Mouse (Mus musculus) neural tube, embryonic 12.5 days (tissue): ENCODE results near the gene Mpig6b. TPM values are rescaled to one million over a fixed set of nuclear protein-coding genes. Genes with fewer than 3 reads are reported as not detected.
A peak's percentile ranks its signal among the peaks of the same experiment; 100 is the strongest.

Experiments
- ATAC-seq: fragments of 200-750 bp; cut with Nextera tagmentation; 2 replicates; pipeline ENCODE4 v1.8.0; 2017; ENCODE audit warnings: low read depth, mild to moderate bottlenecking, moderate TSS enrichment, moderate library complexity; ENCODE audit not compliant: low FRiP score
- H3K27ac ChIP-seq: fragments of 300-500 bp; sonication (generic); 2 replicates; pipeline ENCODE4 v1.5.1; 2016
- H3K27me3 ChIP-seq: fragments of 300-500 bp; sonication (generic); replicated peaks from 2 replicates; pipeline ENCODE4 v1.6.1; 2016; ENCODE audit warnings: mild to moderate bottlenecking
- H3K36me3 ChIP-seq: fragments of 300-500 bp; sonication (generic); 2 replicates; pipeline ENCODE4 v1.6.1; 2016; ENCODE audit warnings: mild to moderate bottlenecking
- H3K4me1 ChIP-seq: fragments of 300-500 bp; sonication (generic); 2 replicates; pipeline ENCODE4 v1.6.1; 2016
- H3K4me2 ChIP-seq: fragments of 300-500 bp; sonication (generic); replicated peaks from 2 replicates; pipeline ENCODE4 v1.6.1; 2016; ENCODE audit warnings: mild to moderate bottlenecking
- H3K4me3 ChIP-seq: fragments of 300-500 bp; sonication (generic); 2 replicates; pipeline ENCODE4 v1.5.1; 2016
- H3K9ac ChIP-seq: fragments of 300-500 bp; sonication (generic); 2 replicates; pipeline ENCODE4 v1.6.1; 2016; ENCODE audit warnings: mild to moderate bottlenecking
- H3K9me3 ChIP-seq: fragments of 300-500 bp; sonication (generic); 2 replicates; pipeline ENCODE4 v1.6.1; 2016; ENCODE audit warnings: mild to moderate bottlenecking
- WGBS: fragments of 180-500 bp; shearing (Covaris S2); methylation state at CpG from one replicate; pipeline ENCODE4 v1.1.7; 2016; 5-methylcytosine and 5-hydroxymethylcytosine counted together
- polyA plus RNA-seq: library from polyadenylated mRNA; unstranded; fragments of >200 nt; fragmentation: Nextera tagmentation; extraction: Ambion mirVana; gene quantifications from 2 replicates; pipeline ENCODE4 v1.2.1, GENCODE M21; 2016

The Mpig6b gene
- polyA plus RNA-seq, 1 experiment from 2014 or later, result 0.81 TPM

DNA sequence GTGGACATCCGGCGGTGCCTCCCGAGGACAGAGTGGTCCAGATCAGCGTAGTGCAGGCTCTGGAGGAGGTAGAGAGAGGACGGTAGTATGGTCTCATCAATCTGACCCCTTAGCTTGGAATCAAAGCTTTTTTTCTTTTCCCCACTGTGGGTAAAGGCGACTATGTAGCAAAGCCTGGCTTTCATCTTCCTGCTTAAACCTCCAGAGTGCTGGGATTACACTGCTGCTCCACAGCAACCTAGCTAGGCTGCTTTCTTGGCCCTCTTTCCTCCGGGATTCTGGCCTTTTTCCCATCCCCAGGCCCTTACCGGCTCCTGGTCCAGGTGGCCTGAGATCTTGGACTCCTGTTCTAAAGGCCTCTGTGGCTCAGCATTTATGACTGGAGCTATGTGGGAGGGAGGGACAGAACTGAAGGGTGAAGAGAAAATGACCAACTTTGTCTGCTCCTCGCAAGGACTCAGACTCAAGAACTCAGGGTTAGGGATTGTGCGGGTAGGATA, 1.6 kb downstream of the Mpig6b start:
- Histone ChIP-seq H3K9me3 (no peaks in the 10 kb centered on the region), H3K9ac (no peak overlapping the region), H3K4me1 (peaks cover 31% of the 10 kb centered on the region), H3K27me3 (peaks cover 26% of the 10 kb centered on the region), H3K4me3 (peak overlapping the region; percentile 26; the same call in 1 of the 2 replicates), H3K4me2 (peak overlapping the region; percentile 61), H3K27ac (no peak overlapping the region), H3K36me3 (peaks cover 27% of the 10 kb centered on the region)
- WGBS, result 32% methylated on average over 10 of the region's 10 CpGs
- no peak for ATAC-seq

DNA sequence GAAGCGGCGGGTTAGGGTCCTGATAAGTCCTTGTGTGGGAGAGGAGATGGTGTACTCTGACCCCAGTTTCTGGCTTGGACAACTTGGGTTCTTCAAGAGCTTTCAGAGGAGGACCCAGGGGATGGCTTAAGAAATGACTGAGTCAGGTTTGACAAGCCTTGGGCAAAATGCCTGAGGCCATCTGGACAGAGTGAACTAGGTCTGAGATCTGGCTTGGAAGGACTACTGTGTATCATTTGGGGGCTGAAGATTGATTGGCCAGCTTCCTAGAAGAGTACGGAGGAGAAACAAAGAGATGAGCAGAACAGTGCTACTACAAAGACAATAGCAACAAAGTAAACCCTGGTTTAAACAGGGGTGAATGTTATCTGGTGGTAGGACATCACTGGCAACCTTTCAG, 2.5 kb downstream of the Mpig6b start:
- 82% methylated on average over 3 of the region's 3 CpGs for WGBS
- no peak overlapping the region for H3K9ac ChIP-seq
- peaks cover 26% of the 10 kb centered on the region for H3K27me3 ChIP-seq
- peaks cover 34% of the 10 kb centered on the region for H3K4me1 ChIP-seq
- peaks cover 27% of the 10 kb centered on the region for H3K36me3 ChIP-seq
- no peaks in the 10 kb centered on the region for H3K9me3 ChIP-seq
- H3K27ac ChIP-seq, result no peak overlapping the region
- ATAC-seq, result no peak
- no peak overlapping the region for H3K4me2 ChIP-seq
- no peak overlapping the region for H3K4me3 ChIP-seq

GRCm38 (mm10) chr17:35061299-35061698, 4.7 kb downstream of the Mpig6b start:
- H3K4me3 ChIP-seq, result no peak overlapping the region
- peaks cover 37% of the 10 kb centered on the region for H3K4me1 ChIP-seq
- H3K27me3 ChIP-seq, result peaks cover 16% of the 10 kb centered on the region
- WGBS, result 85% methylated on average over 8 of the region's 8 CpGs
- peak overlapping the region; percentile 94 for H3K4me2 ChIP-seq
- H3K9me3 ChIP-seq, result no peaks in the 10 kb centered on the region
- H3K36me3 ChIP-seq, result peaks cover 35% of the 10 kb centered on the region
- no peak overlapping the region; the same call in 1 of the 2 replicates for H3K9ac ChIP-seq
- no peak overlapping the region for H3K27ac ChIP-seq
- no peak for ATAC-seq

DNA sequence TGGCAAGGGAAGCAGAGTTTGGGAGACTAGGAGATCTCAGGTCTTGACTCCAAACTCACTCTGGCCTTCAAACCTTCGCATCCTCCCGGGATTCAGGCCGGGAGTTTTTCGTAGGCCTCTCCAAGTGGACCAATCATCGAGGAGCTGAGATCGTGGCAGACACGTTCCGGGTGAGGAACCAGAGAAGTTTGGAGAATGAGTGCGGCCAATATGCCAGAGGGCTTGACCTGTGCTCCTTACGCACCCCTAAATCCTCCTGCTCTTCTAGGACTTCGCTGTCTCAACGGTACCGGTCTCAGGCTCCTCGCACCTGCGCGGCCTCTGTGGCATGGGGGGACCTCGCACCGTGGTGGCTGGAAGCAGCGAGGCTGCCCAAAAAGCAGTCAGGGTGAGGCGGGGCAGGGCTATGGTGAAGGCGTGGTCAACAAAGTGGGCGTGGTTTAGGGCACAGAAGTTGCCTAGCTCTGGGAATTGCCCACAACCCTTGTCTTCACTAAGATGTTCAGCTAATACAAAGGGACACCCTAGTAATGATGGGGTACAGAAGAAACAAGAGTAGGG, 5.2 kb downstream of the Mpig6b start:
- no peak for ATAC-seq

DNA sequence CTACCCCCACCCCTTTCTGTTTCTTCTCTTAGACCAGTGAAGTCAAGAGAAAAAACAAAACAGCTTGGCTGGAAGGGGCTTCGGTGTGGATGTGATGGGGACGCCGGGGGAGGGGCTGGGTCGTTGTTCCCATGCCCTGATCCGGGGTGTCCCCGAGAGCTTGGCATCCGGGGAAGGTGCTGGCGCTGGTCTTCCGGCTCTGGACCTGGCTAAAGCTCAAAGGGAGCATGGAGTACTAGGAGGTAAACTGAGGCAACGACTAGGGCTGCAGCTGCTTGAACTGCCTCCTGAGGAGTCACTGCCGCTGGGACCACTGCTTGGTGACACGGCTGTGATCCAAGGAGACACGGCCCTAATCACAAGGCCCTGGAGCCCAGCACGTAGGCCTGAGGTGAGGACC, 5.9 kb downstream of the Mpig6b start:
- Histone ChIP-seq H3K9me3 (no peaks in the 10 kb centered on the region), H3K27ac (no peak overlapping the region), H3K4me3 (peak overlapping the region; percentile 80), H3K4me1 (peaks cover 29% of the 10 kb centered on the region), H3K9ac (peak overlapping the region; percentile 86), H3K36me3 (peaks cover 46% of the 10 kb centered on the region), H3K4me2 (peak overlapping the region; percentile 94), H3K27me3 (0 out of 2 replicates have a peak, but pooled peaks cover 4% of the 10 kb centered on the region)
- 23% methylated on average over 14 of the region's 14 CpGs for WGBS
- ATAC-seq, result 0 out of 2 replicates have a peak, but pooled peaks have one; percentile 0

More for the DNA sequence above, 5.2 kb downstream of the Mpig6b start:
- peaks cover 11% of the 10 kb centered on the region for H3K27me3 ChIP-seq
- no peak overlapping the region for H3K27ac ChIP-seq
- peak overlapping the region; percentile 80; the same call in 1 of the 2 replicates for H3K4me3 ChIP-seq
- no peaks in the 10 kb centered on the region for H3K9me3 ChIP-seq
- peak overlapping the region; percentile 94 for H3K4me2 ChIP-seq
- H3K36me3 ChIP-seq, result peaks cover 39% of the 10 kb centered on the region
- H3K9ac ChIP-seq, result peak overlapping the region; percentile 86; the same call in 1 of the 2 replicates
- 57% methylated on average over 22 of the region's 22 CpGs for WGBS
- H3K4me1 ChIP-seq, result peaks cover 36% of the 10 kb centered on the region

GRCm38 (mm10) chr17:35058911-35059892, 6.8 kb downstream of the Mpig6b start, which contains the start of gene Ddah2:
Ddah2 (plus strand) TSS chr17:35059035.
- H3K9ac ChIP-seq, result peak within 1 kb of the TSS; percentile 86
- H3K9me3 ChIP-seq, result no peaks in the 10 kb centered on the region
- H3K27ac ChIP-seq, result peak within 1 kb of the TSS; percentile 75
- H3K27me3 ChIP-seq, result 0 out of 2 replicates have a peak, but pooled peaks cover 3% of the 10 kb centered on the region
- peak within 1 kb of the TSS; percentile 80 for H3K4me3 ChIP-seq
- peak; percentile 93 for ATAC-seq
- WGBS, result under 1% methylated on average over 57 of the region's 57 CpGs
- H3K36me3 ChIP-seq, result peaks cover 50% of the 10 kb centered on the region
- H3K4me1 ChIP-seq, result peaks cover 23% of the 10 kb centered on the region
- peak within 1 kb of the TSS; percentile 94 for H3K4me2 ChIP-seq

- H3K4me3 ChIP-seq, result no peak overlapping the region
- ATAC-seq, result 0 out of 2 replicates have a peak, but pooled peaks have one; percentile 0
- H3K27me3 ChIP-seq, result no peaks in the 10 kb centered on the region
- no peak overlapping the region for H3K27ac ChIP-seq
- 0 out of 2 replicates have a peak overlapping the region, but pooled peaks have one; percentile 13 for H3K9ac ChIP-seq
- H3K4me1 ChIP-seq, result peaks cover 21% of the 10 kb centered on the region
- peaks cover 56% of the 10 kb centered on the region for H3K36me3 ChIP-seq
- 70% methylated on average over 9 of the region's 9 CpGs for WGBS
- peak overlapping the region; percentile 94 for H3K4me2 ChIP-seq
- no peaks in the 10 kb centered on the region for H3K9me3 ChIP-seq
Measured at GRCm38 (mm10) chr17:35058316-35058715, 7.7 kb downstream of the Mpig6b start.

- peaks cover 30% of the 10 kb centered on the region for H3K4me1 ChIP-seq
- no peak overlapping the region for H3K27ac ChIP-seq
- no peak for ATAC-seq
- no peak overlapping the region for H3K4me2 ChIP-seq
- H3K36me3 ChIP-seq, result peaks cover 53% of the 10 kb centered on the region
- H3K4me3 ChIP-seq, result no peak overlapping the region
- no peaks in the 10 kb centered on the region for H3K9me3 ChIP-seq
- 79% methylated on average over 3 of the region's 3 CpGs for WGBS
- H3K9ac ChIP-seq, result no peak overlapping the region
- no peaks in the 10 kb centered on the region for H3K27me3 ChIP-seq
Measured at GRCm38 (mm10) chr17:35057090-35057489, 8.9 kb downstream of the Mpig6b start.

DNA sequence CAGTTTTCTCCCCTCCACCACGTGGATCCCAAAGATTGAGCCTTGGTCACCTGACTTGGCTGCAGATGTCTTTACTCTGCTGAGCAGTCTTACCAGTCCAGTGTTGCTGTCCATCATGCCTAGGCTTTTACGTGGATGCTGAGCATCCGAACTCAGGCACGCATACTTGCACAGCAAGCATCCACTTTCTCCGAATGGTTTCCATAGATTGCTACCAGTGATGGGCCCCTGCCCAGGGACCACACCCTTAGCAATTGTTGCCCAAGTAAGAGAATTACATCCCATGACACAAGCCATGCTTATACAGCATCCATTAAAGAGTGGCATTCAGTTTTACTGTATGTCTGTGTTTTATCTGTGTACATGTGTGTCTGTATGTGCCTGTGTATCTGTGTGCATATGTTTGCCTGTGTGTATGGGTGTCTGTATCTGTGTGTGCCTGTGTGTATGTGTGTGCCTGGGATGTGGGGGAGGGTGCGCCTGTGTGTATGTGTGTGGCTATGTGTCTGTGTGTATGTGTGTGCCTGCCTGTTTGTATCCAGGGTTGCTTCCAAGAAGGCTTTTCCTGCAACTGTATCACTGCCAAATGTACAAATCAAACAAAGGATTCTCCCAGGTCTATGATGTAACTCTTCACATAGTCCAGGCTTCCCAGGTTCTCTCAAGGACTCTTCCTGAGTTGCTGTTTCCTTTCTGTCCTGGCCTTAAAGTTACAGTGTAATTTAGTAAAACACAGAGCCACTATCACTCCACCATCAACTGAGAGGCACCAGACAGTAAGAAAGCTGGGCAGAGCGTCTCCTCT, 10.1 kb downstream of the Mpig6b start:
- no peak for ATAC-seq
- H3K27ac ChIP-seq, result no peak overlapping the region
- H3K4me2 ChIP-seq, result no peak overlapping the region
- no peak overlapping the region for H3K4me3 ChIP-seq
- no peak overlapping the region for H3K9ac ChIP-seq
- H3K27me3 ChIP-seq, result no peaks in the 10 kb centered on the region
- H3K36me3 ChIP-seq, result peaks cover 43% of the 10 kb centered on the region
- H3K9me3 ChIP-seq, result no peaks in the 10 kb centered on the region
- 92% methylated on average over 7 of the region's 7 CpGs for WGBS
- H3K4me1 ChIP-seq, result peaks cover 40% of the 10 kb centered on the region

- peaks cover 35% of the 10 kb centered on the region for H3K36me3 ChIP-seq
- peak overlapping the region; percentile 80 for H3K9ac ChIP-seq
- H3K4me1 ChIP-seq, result peaks cover 46% of the 10 kb centered on the region
- H3K27me3 ChIP-seq, result no peaks in the 10 kb centered on the region
- ATAC-seq, result no peak
- peak overlapping the region; percentile 42 for H3K4me3 ChIP-seq
- no peaks in the 10 kb centered on the region for H3K9me3 ChIP-seq
- WGBS, result 84% methylated on average over 12 of the region's 12 CpGs
- H3K4me2 ChIP-seq, result peak overlapping the region; percentile 82
- peak overlapping the region; percentile 83 for H3K27ac ChIP-seq
Measured at GRCm38 (mm10) chr17:35052271-35052798, 13.6 kb downstream of the Mpig6b start.
